Mouse (Mus musculus): ENCODE results near the gene Gm21560.
"Not testable (repeated sequence)": the region's sequence is repeated elsewhere in the genome, so short reads cannot be mapped to it uniquely, and the experiment has no call there.

Gene Gm21560

GRCm38 (mm10) chr14:6219192-6219591, at the start of gene Gm21560:
TSS of gene Gm21560 (minus strand) at chr14:6219292.
- DNase-seq (ENCODE audit: low spot score in 2 of 2) = not testable (repeated sequence)

DNA sequence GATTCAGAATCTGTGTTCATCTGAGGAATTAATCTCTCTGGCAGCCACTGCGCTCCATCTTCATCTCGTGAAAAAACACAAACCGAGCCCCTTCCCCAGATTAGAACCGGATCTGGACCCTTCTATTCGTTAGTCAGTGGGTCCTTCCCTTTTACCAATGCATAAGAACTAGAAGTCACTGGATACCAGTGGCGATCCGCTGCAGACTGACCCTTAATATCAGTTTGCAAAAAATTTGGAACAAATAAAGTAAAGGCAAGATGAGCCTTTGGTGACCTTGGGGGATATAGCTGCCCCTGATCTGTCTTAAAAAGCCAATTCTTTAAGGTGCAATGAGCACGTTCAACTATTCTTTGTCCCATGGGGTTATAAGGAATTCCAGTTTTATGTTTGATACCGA, 55.6 kb downstream of the Gm21560 start:
- not testable (repeated sequence) for DNase-seq (ENCODE audit: low spot score in 2 of 2)

- DNase-seq (ENCODE audit: low spot score in 2 of 2) = not testable (repeated sequence)
Measured at GRCm38 (mm10) chr14:6161085-6161484, 58.0 kb downstream of the Gm21560 start.

Data from frontal cortex, postnatal 10 days (tissue).